ENCODE assay signal across 22 mouse cellular contexts in the genomic region with DNA sequence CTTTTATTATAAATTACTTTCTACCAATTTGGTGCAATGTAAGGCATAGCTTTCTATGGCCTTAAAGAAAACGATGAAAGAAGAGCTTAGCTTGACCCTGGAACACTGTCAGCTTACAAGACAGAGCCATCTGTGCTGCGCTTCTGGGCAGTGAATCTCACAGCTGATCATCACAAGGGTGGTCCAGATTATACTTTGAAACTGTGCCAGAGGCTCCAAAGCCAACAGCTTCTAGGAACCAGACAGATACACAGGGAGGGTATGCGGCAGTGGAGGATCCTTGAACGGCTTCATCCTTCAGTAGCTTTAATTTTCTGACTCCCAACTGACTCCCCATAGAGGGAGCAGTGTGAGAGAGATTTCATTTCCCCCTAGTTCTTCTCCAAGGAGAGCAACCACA. TPM values are rescaled to one million over a fixed set of nuclear protein-coding genes. Genes with fewer than 3 reads are reported as not detected.
DNase-seq lines count a peak whose midpoint lies in the region; ATAC-seq and TF ChIP-seq lines count a peak whose summit lies in the region.
"Had no signal": no experiment of that assay in that cellular context is flagged by ENCODE, and none has a peak within 500 bp of the region (broad histone marks: within the 10 kb centered on the region; RNA-seq: fewer than 3 reads in every experiment).

No protein-coding gene starts in this region.

- WGBS in forebrain, postnatal 0 days = 61% methylated on average over 4 of the region's 4 CpGs
- WGBS in forebrain, embryonic 11.5 days = 93% methylated on average over 4 of the region's 4 CpGs
- 88% methylated on average over 4 of the region's 4 CpGs for WGBS in midbrain, embryonic 13.5 days
- 93% methylated on average over 4 of the region's 4 CpGs for WGBS in midbrain, embryonic 10.5 days
- 68% methylated on average over 4 of the region's 4 CpGs for WGBS in hindbrain, embryonic 16.5 days
- 71% methylated on average over 4 of the region's 4 CpGs for WGBS in midbrain, postnatal 0 days
- WGBS in kidney, embryonic 16.5 days = 74% methylated on average over 4 of the region's 4 CpGs

- no peak overlapping the region for H3K4me2 ChIP-seq in forebrain, postnatal 0 days (ENCODE audit: low read depth)
- no peak overlapping the region for H3K4me2 ChIP-seq in forebrain, embryonic 11.5 days (ENCODE audit: low read depth, low read length, severe bottlenecking)
- H3K4me2 ChIP-seq in midbrain, embryonic 13.5 days (replicated peaks) = no peak overlapping the region
- no peak overlapping the region for H3K4me2 ChIP-seq in hindbrain, embryonic 16.5 days (ENCODE audit: low read length)
- no peak overlapping the region for H3K4me2 ChIP-seq in midbrain, postnatal 0 days (ENCODE audit: low read depth, low read length, poor library complexity, severe bottlenecking)
- no peak overlapping the region for H3K4me2 ChIP-seq in kidney, embryonic 16.5 days (replicated peaks; ENCODE audit: low read depth, low read length)
- H3K4me2 ChIP-seq: embryonic facial prominence, embryonic 15.5 days; forebrain, embryonic 15.5 days; limb, embryonic 15.5 days had no signal

- H3K4me3 ChIP-seq in forebrain, postnatal 0 days (ENCODE audit: low read depth, low read length) = no peak overlapping the region
- no peak overlapping the region for H3K4me3 ChIP-seq in forebrain, embryonic 11.5 days (ENCODE audit: low read depth, low read length)
- no peak overlapping the region for H3K4me3 ChIP-seq in midbrain, embryonic 13.5 days (replicated peaks)
- no peak overlapping the region for H3K4me3 ChIP-seq in midbrain, embryonic 10.5 days
- H3K4me3 ChIP-seq in hindbrain, embryonic 16.5 days (ENCODE audit: low read length) = no peak overlapping the region
- H3K4me3 ChIP-seq in midbrain, postnatal 0 days (ENCODE audit: low read depth, low read length) = no peak overlapping the region
- H3K4me3 ChIP-seq in kidney, embryonic 16.5 days (ENCODE audit: low read length) = no peak overlapping the region
- H3K4me3 ChIP-seq: embryonic facial prominence, embryonic 15.5 days; forebrain, embryonic 15.5 days; gastrocnemius, adult 2 months; limb, embryonic 15.5 days had no signal

- no peak overlapping the region for H3K27ac ChIP-seq in forebrain, postnatal 0 days (ENCODE audit: low read depth, low read length)
- no peak overlapping the region for H3K27ac ChIP-seq in forebrain, embryonic 11.5 days (ENCODE audit: low read depth, low read length)
- no peak overlapping the region for H3K27ac ChIP-seq in midbrain, embryonic 13.5 days
- no peak overlapping the region for H3K27ac ChIP-seq in midbrain, embryonic 10.5 days (replicated peaks)
- H3K27ac ChIP-seq in hindbrain, embryonic 16.5 days (ENCODE audit: low read depth, low read length) = no peak overlapping the region
- no peak overlapping the region for H3K27ac ChIP-seq in midbrain, postnatal 0 days (ENCODE audit: low read depth, low read length)
- no peak overlapping the region for H3K27ac ChIP-seq in kidney, embryonic 16.5 days (ENCODE audit: low read length)
- H3K27ac ChIP-seq: embryonic facial prominence, embryonic 15.5 days; forebrain, embryonic 15.5 days; gastrocnemius, adult 2 months; limb, embryonic 15.5 days had no signal

- no peaks in the 10 kb centered on the region for H3K4me1 ChIP-seq in forebrain, postnatal 0 days (ENCODE audit: insufficient read depth)
- no peaks in the 10 kb centered on the region for H3K4me1 ChIP-seq in forebrain, embryonic 11.5 days (replicated peaks; ENCODE audit: control insufficient read depth, insufficient read depth, low read length)
- H3K4me1 ChIP-seq in midbrain, embryonic 13.5 days (replicated peaks) = no peaks in the 10 kb centered on the region
- H3K4me1 ChIP-seq in midbrain, embryonic 10.5 days = no peaks in the 10 kb centered on the region
- no peaks in the 10 kb centered on the region; the same call in 1 of the 2 replicates for H3K4me1 ChIP-seq in hindbrain, embryonic 16.5 days (ENCODE audit: control insufficient read depth, insufficient read depth, low read depth, low read length)
- no peaks in the 10 kb centered on the region for H3K4me1 ChIP-seq in midbrain, postnatal 0 days (ENCODE audit: insufficient read depth, low read length)
- H3K4me1 ChIP-seq in kidney, embryonic 16.5 days (ENCODE audit: insufficient read depth, low read length) = no peaks in the 10 kb centered on the region
- H3K4me1 ChIP-seq: embryonic facial prominence, embryonic 15.5 days; forebrain, embryonic 15.5 days; limb, embryonic 15.5 days had no signal

- no peak for TF ChIP-seq CTCF in forebrain, postnatal 0 days (IDR thresholded peaks at IDR 0.05; ENCODE audit: low read depth)
- no peak for TF ChIP-seq CTCF in midbrain, postnatal 0 days (IDR thresholded peaks at IDR 0.05)

- no peaks in the 10 kb centered on the region for H3K27me3 ChIP-seq in forebrain, postnatal 0 days (ENCODE audit: insufficient read depth, low read length)
- no peaks in the 10 kb centered on the region for H3K27me3 ChIP-seq in forebrain, embryonic 11.5 days (ENCODE audit: control insufficient read depth, insufficient read depth, low read length)
- H3K27me3 ChIP-seq in midbrain, embryonic 13.5 days = no peaks in the 10 kb centered on the region
- no peaks in the 10 kb centered on the region for H3K27me3 ChIP-seq in midbrain, embryonic 10.5 days (ENCODE audit: low read depth, poor library complexity, severe bottlenecking)
- no peaks in the 10 kb centered on the region for H3K27me3 ChIP-seq in hindbrain, embryonic 16.5 days (replicated peaks; ENCODE audit: control insufficient read depth, insufficient read depth, low read length)
- H3K27me3 ChIP-seq in midbrain, postnatal 0 days (ENCODE audit: insufficient read depth, low read length) = no peaks in the 10 kb centered on the region
- no peaks in the 10 kb centered on the region for H3K27me3 ChIP-seq in kidney, embryonic 16.5 days (ENCODE audit: insufficient read depth, low read length)
- H3K27me3 ChIP-seq: embryonic facial prominence, embryonic 15.5 days; forebrain, embryonic 15.5 days; limb, embryonic 15.5 days had no signal

- DNase-seq in forebrain, postnatal 0 days = peak; percentile 33
- no peak for DNase-seq in forebrain, embryonic 11.5 days (ENCODE audit: low spot score)
- no peak for DNase-seq in midbrain, embryonic 10.5 days (ENCODE audit: low spot score)
- peak; percentile 91 for DNase-seq in midbrain, postnatal 0 days (ENCODE audit: low spot score)
- DNase-seq: adrenal gland, adult 2 months; gastrocnemius, adult 2 months; heart, adult 18-20 months; liver, postnatal 0 days; right cerebral cortex, postnatal 4 days; thymus, adult 18-20 months had no signal

- no peaks in the 10 kb centered on the region for H3K36me3 ChIP-seq in forebrain, postnatal 0 days (ENCODE audit: insufficient read depth)
- H3K36me3 ChIP-seq in forebrain, embryonic 11.5 days (ENCODE audit: control insufficient read depth, insufficient read depth, low read length) = no peaks in the 10 kb centered on the region
- no peaks in the 10 kb centered on the region for H3K36me3 ChIP-seq in midbrain, embryonic 13.5 days
- H3K36me3 ChIP-seq in midbrain, embryonic 10.5 days = no peaks in the 10 kb centered on the region
- H3K36me3 ChIP-seq in hindbrain, embryonic 16.5 days (ENCODE audit: control insufficient read depth, insufficient read depth, low read length) = no peaks in the 10 kb centered on the region
- no peaks in the 10 kb centered on the region for H3K36me3 ChIP-seq in midbrain, postnatal 0 days (ENCODE audit: insufficient read depth, low read length)
- no peaks in the 10 kb centered on the region for H3K36me3 ChIP-seq in kidney, embryonic 16.5 days (ENCODE audit: insufficient read depth, low read length)
- H3K36me3 ChIP-seq: embryonic facial prominence, embryonic 15.5 days; forebrain, embryonic 15.5 days; limb, embryonic 15.5 days had no signal

- peak; percentile 72 for ATAC-seq in forebrain, postnatal 0 days
- no peak for ATAC-seq in forebrain, embryonic 11.5 days (replicated peaks; ENCODE audit: low FRiP score)
- ATAC-seq in midbrain, embryonic 13.5 days = 0 out of 2 replicates have a peak, but pooled peaks have one; percentile 24
- peak; percentile 89 for ATAC-seq in hindbrain, embryonic 16.5 days
- ATAC-seq in midbrain, postnatal 0 days (ENCODE audit: low FRiP score) = peak; percentile 63; the same call in 1 of the 2 replicates
- ATAC-seq in kidney, embryonic 16.5 days (ENCODE audit: low FRiP score, low TSS enrichment) = no peak
- ATAC-seq: forebrain, embryonic 15.5 days; inflammation-experienced regulatory T-cells, adult 6 months; liver, postnatal 0 days had no signal

- no peaks in the 10 kb centered on the region for H3K9me3 ChIP-seq in forebrain, postnatal 0 days (ENCODE audit: low read length)
- no peaks in the 10 kb centered on the region for H3K9me3 ChIP-seq in forebrain, embryonic 11.5 days (ENCODE audit: control insufficient read depth, low read length)
- H3K9me3 ChIP-seq in midbrain, embryonic 13.5 days = no peaks in the 10 kb centered on the region
- no peaks in the 10 kb centered on the region for H3K9me3 ChIP-seq in midbrain, embryonic 10.5 days (replicated peaks)
- H3K9me3 ChIP-seq in hindbrain, embryonic 16.5 days (ENCODE audit: control insufficient read depth, low read length) = no peaks in the 10 kb centered on the region
- H3K9me3 ChIP-seq in midbrain, postnatal 0 days (ENCODE audit: low read length) = no peaks in the 10 kb centered on the region
- no peaks in the 10 kb centered on the region for H3K9me3 ChIP-seq in kidney, embryonic 16.5 days (ENCODE audit: low read length)
- H3K9me3 ChIP-seq: embryonic facial prominence, embryonic 15.5 days; forebrain, embryonic 15.5 days; limb, embryonic 15.5 days had no signal

- no peak overlapping the region for H3K9ac ChIP-seq in forebrain, postnatal 0 days
- H3K9ac ChIP-seq in forebrain, embryonic 11.5 days (ENCODE audit: low read length) = no peak overlapping the region
- no peak overlapping the region for H3K9ac ChIP-seq in midbrain, embryonic 13.5 days (replicated peaks)
- H3K9ac ChIP-seq in hindbrain, embryonic 16.5 days (ENCODE audit: low read depth, low read length) = no peak overlapping the region
- H3K9ac ChIP-seq in midbrain, postnatal 0 days (replicated peaks; ENCODE audit: low read length, poor library complexity, severe bottlenecking) = no peak overlapping the region
- no peak overlapping the region for H3K9ac ChIP-seq in kidney, embryonic 16.5 days (replicated peaks; ENCODE audit: low read length)
- H3K9ac ChIP-seq: embryonic facial prominence, embryonic 15.5 days; forebrain, embryonic 15.5 days; limb, embryonic 15.5 days; liver, postnatal 0 days had no signal

RNA-seq across cellular contexts. Expression of gene BC030870, which starts 28.5 kb away (rescaled TPM):
- total RNA-seq in forebrain, postnatal 0 days (2014; rRNA removed) = not detected in 2 replicates
- not detected in 2 replicates for polyA plus RNA-seq in forebrain, postnatal 0 days (2015; fragmentation: Nextera tagmentation; extraction: Ambion mirVana)
- polyA plus RNA-seq in forebrain, embryonic 11.5 days (2014; fragmentation: Nextera tagmentation; extraction: Ambion mirVana) = not detected in 2 replicates
- polyA plus RNA-seq in midbrain, embryonic 13.5 days (2015; fragmentation: Nextera tagmentation; extraction: Ambion mirVana) = not detected in 2 replicates
- not detected in 2 replicates for polyA plus RNA-seq in midbrain, embryonic 10.5 days (2016; fragmentation: Nextera tagmentation; extraction: Ambion mirVana)
- not detected in 2 replicates for polyA plus RNA-seq in hindbrain, embryonic 16.5 days (2015; fragmentation: Nextera tagmentation; extraction: Ambion mirVana)
- not detected in 2 replicates for total RNA-seq in midbrain, postnatal 0 days (2014; rRNA removed)
- polyA plus RNA-seq in midbrain, postnatal 0 days (2015; fragmentation: Nextera tagmentation; extraction: Ambion mirVana) = 0.10 and 0.15 TPM in 2 replicates
- polyA plus RNA-seq in kidney, embryonic 16.5 days (2015; fragmentation: Nextera tagmentation; extraction: Ambion mirVana) = 0.15 and 0.17 TPM in 2 replicates
- total RNA-seq: adrenal gland, adult 2 months; gastrocnemius, adult 2 months; layer of hippocampus, adult 18-20 months; left cerebral cortex, adult 8-10 months; MEL had no signal
- polyA plus RNA-seq: adrenal gland, adult 2 months; forebrain, embryonic 15.5 days; heart, postnatal 0 days; inflammation-experienced regulatory T-cells, adult 6 months; limb, embryonic 15.5 days; urinary bladder, adult 2 months had no signal

Comparison
In these comparisons a context has a peak if more than half of its experiments do, and no peak if none do; other contexts are left out.
1. ATAC-seq: peak in forebrain, postnatal 0 days (single experiment), midbrain, embryonic 13.5 days (single experiment), hindbrain, embryonic 16.5 days (single experiment) and midbrain, postnatal 0 days (single experiment); none in forebrain, embryonic 11.5 days (single experiment) and kidney, embryonic 16.5 days (single experiment).
2. DNase-seq: peak in forebrain, postnatal 0 days (single experiment) and midbrain, postnatal 0 days (single experiment); none in forebrain, embryonic 11.5 days (single experiment) and midbrain, embryonic 10.5 days (single experiment).